9 mouse cellular contexts compared by ENCODE assay signal in the genomic region with DNA sequence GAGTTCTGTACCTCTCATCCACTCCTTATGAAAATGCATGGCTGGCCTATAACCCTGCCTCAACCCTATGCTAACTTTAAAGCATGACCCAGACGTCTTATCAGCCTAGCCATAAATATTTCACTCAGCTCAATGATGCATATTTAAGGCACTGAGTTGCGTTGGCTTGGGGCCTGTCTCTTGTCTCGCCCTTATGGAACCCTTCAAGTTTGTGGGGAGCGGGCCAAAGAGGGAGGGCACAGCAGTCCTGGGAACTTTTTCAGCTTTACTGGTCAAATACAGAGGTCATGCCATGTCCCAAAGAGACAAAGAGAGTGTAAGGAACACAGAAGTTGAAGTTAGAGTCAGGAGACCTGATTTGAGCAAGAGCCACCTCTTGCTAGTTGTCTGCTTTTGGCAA. TPM values are rescaled to one million over a fixed set of nuclear protein-coding genes. Genes with fewer than 3 reads are reported as not detected.
DNase-seq lines count a peak whose midpoint lies in the region; TF ChIP-seq lines count a peak whose summit lies in the region.
"Had no signal": no experiment of that assay in that cellular context is flagged by ENCODE, and none has a peak within 500 bp of the region (broad histone marks: within the 10 kb centered on the region; RNA-seq: fewer than 3 reads in every experiment).

No protein-coding gene starts in this region.

- peak overlapping the region; percentile 61 for H3K27ac ChIP-seq in heart, adult 2 months
- peak overlapping the region; percentile 88 for H3K27ac ChIP-seq in bone marrow macrophage, adult 2 months (ENCODE audit: insufficient read depth, low read depth, low read length)
- H3K27ac ChIP-seq: forebrain, embryonic 10.5 days had no signal

- DNase-seq in heart, adult 2 months: peak; percentile 54 to 55
- no peak for DNase-seq in heart, postnatal 25 days (ENCODE audit: low spot score)
- peak; percentile 31 for DNase-seq in kidney, adult 9 months
- peak; percentile 72 for DNase-seq in lung, postnatal 14 days
- no peak for DNase-seq in cerebellum, adult 9-10 months
- no peak for DNase-seq in left cerebral cortex, adult 18-20 months (ENCODE audit: low spot score in 2 of 2)
- DNase-seq in ovary, postnatal 14 days (ENCODE audit: low spot score): no peak

- no peaks in the 10 kb centered on the region for H3K27me3 ChIP-seq in heart, adult 2 months (ENCODE audit: control insufficient read depth, insufficient read depth, low read length)

- peaks cover 10% of the 10 kb centered on the region for H3K4me1 ChIP-seq in heart, adult 2 months (ENCODE audit: control insufficient read depth, insufficient read depth, low read length)
- H3K4me1 ChIP-seq in bone marrow macrophage, adult 2 months (ENCODE audit: control insufficient read depth, insufficient read depth, low read length): peaks cover 64% of the 10 kb centered on the region

- no peak for TF ChIP-seq EP300 in heart, adult 2 months (IDR thresholded peaks at IDR 0.05; ENCODE audit: insufficient read depth, low read depth, low read length)

- no peak overlapping the region for H3K4me3 ChIP-seq in heart, adult 2 months
- no peak overlapping the region for H3K4me3 ChIP-seq in bone marrow macrophage, adult 2 months (ENCODE audit: insufficient read depth, low read length)
- H3K4me3 ChIP-seq: forebrain, embryonic 10.5 days had no signal

- TF ChIP-seq CTCF in heart, adult 2 months (IDR thresholded peaks at IDR 0.05): no peak
- no peak for TF ChIP-seq CTCF in bone marrow macrophage, adult 2 months (IDR thresholded peaks at IDR 0.05; ENCODE audit: low read depth, low read length)

- intact Hi-C loops in heart, adult 2 months (cut with DNase I): no loop called here
- intact Hi-C loops in heart, postnatal 25 days (cut with DNase I): no loop called here

- no peaks in the 10 kb centered on the region for H3K79me2 ChIP-seq in heart, adult 2 months (replicated peaks; ENCODE audit: control insufficient read depth, insufficient read depth, low read length)

- H3K9ac ChIP-seq in heart, adult 2 months (ENCODE audit: low read depth, low read length): no peak overlapping the region

- 55% methylated on average over 4 of the region's 4 CpGs for WGBS in heart, adult 2 months

- TF ChIP-seq POLR2A in heart, adult 2 months (IDR thresholded peaks at IDR 0.05; ENCODE audit: insufficient read depth, low read depth, low read length): no peak
- TF ChIP-seq POLR2A in bone marrow macrophage, adult 2 months (IDR thresholded peaks at IDR 0.05; ENCODE audit: borderline replicate concordance, low read depth, low read length): no peak

- H3K36me3 ChIP-seq in heart, adult 2 months (ENCODE audit: control insufficient read depth, insufficient read depth, low read length): peaks cover 2% of the 10 kb centered on the region

RNA-seq across cellular contexts. Expression of a gene that starts 6.6 kb away (rescaled TPM):
- total RNA-seq in heart, adult 2 months (2021): 1 to 10 TPM; 8.4 to 9.9 TPM
- 6.0 and 9.9 TPM in 2 replicates for polyA plus RNA-seq in heart, adult 2 months (2012; rRNA removed)
- 10 to 100 TPM; 11.5 to 11.7 TPM for total RNA-seq in heart, postnatal 25 days (2021)
- polyA plus RNA-seq in bone marrow macrophage, adult 2 months (2012; ENCODE audit: insufficient read depth, insufficient read length, missing spikeins): 66.4 and 77.2 TPM in 2 replicates
- total RNA-seq in left cerebral cortex, adult 18-20 months (2021): 10 to 100 TPM; 16.2 to 17.6 TPM

Comparison
In these comparisons a context has a peak if more than half of its experiments do, and no peak if none do; other contexts are left out.
1. DNase-seq: peak in heart, adult 2 months (2 of 2), kidney, adult 9 months (single experiment) and lung, postnatal 14 days (single experiment); none in heart, postnatal 25 days (single experiment), cerebellum, adult 9-10 months (single experiment), left cerebral cortex, adult 18-20 months (0 of 2) and ovary, postnatal 14 days (single experiment).